Mouse (Mus musculus) heart, embryonic 16.5 days (tissue): ENCODE measurements around the gene Poldip2. TPM values are rescaled to one million over a fixed set of nuclear protein-coding genes. Genes with fewer than 3 reads are reported as not detected.

Source experiments
- ATAC-seq: fragments of 200-750 bp; cut with Nextera tagmentation; replicated peaks from 2 replicates; pipeline ENCODE4 v1.8.0; 2017; ENCODE audit warnings: moderate number of reproducible peaks; ENCODE audit not compliant: insufficient read depth, low FRiP score; ENCODE audit errors: extremely low read depth
- H3K27ac ChIP-seq: fragments of 300-500 bp; sonication (generic); 2 replicates; pipeline ENCODE4 v1.5.1; 2014; ENCODE audit warnings: mild to moderate bottlenecking, low read length, control low read depth, moderate library complexity
- H3K27me3 ChIP-seq: fragments of 300-500 bp; sonication (generic); 2 replicates; pipeline ENCODE4 v1.6.1; 2014; ENCODE audit warnings: low read length, mixed read lengths; ENCODE audit not compliant: control insufficient read depth, insufficient read depth
- H3K36me3 ChIP-seq: fragments of 300-500 bp; sonication (generic); 2 replicates; pipeline ENCODE4 v1.6.1; 2014; ENCODE audit not compliant: control insufficient read depth, insufficient read depth
- H3K4me1 ChIP-seq: fragments of 300-500 bp; sonication (generic); 2 replicates; pipeline ENCODE4 v1.6.1; 2014; ENCODE audit warnings: low read length, mixed read lengths; ENCODE audit not compliant: control insufficient read depth, insufficient read depth
- H3K4me2 ChIP-seq: fragments of 300-500 bp; sonication (generic); 2 replicates; pipeline ENCODE4 v1.6.1; 2014; ENCODE audit warnings: low read depth, mild to moderate bottlenecking, control low read depth, low read length
- H3K4me3 ChIP-seq: fragments of 300-500 bp; sonication (generic); 2 replicates; pipeline ENCODE4 v1.5.1; 2014; ENCODE audit warnings: mild to moderate bottlenecking, control low read depth, low read length
- H3K9ac ChIP-seq: fragments of 300-500 bp; sonication (generic); 2 replicates; pipeline ENCODE4 v1.6.1; 2014; ENCODE audit warnings: low read length, control low read depth
- H3K9me3 ChIP-seq: fragments of 300-500 bp; sonication (generic); replicated peaks from 2 replicates; pipeline ENCODE4 v1.6.1; 2016; ENCODE audit warnings: low read length; ENCODE audit not compliant: control insufficient read depth
- WGBS: fragments of 180-500 bp; shearing (Covaris S2); extraction: QIAGEN DNeasy Blood & Tissue Kit; methylation state at CpG from one replicate; pipeline ENCODE4 v1.1.7; 2014; 5-methylcytosine and 5-hydroxymethylcytosine counted together
- polyA plus RNA-seq: library from polyadenylated mRNA; unstranded; fragments of >200 nt; fragmentation: Nextera tagmentation; extraction: Ambion mirVana; gene quantifications from 2 replicates; pipeline ENCODE4 v1.2.1, GENCODE M21; 2015

Poldip2 gene
- 186 and 187 TPM in 2 replicates for polyA plus RNA-seq

GRCm38 (mm10) chr11:78512025-78512957 lies at the start of gene Poldip2, which contains the start of gene Tmem199:
Poldip2 (plus strand) TSS chr11:78512193.
Tmem199 (minus strand) TSS chr11:78512172.
- Histone ChIP-seq H3K9me3 (no peaks in the 10 kb centered on the region), H3K9ac (peak within 1 kb of the TSS; percentile 98), H3K27me3 (no peaks in the 10 kb centered on the region), H3K36me3 (peaks cover 27% of the 10 kb centered on the region), H3K4me1 (peaks cover 12% of the 10 kb centered on the region), H3K27ac (peak within 1 kb of the TSS; percentile 88), H3K4me2 (peak within 1 kb of the TSS; percentile 89), H3K4me3 (peak within 1 kb of the TSS; percentile 81)
- peak; percentile 96 for ATAC-seq
- WGBS: under 1% methylated on average over 67 of the region's 67 CpGs

GRCm38 (mm10) chr11:78462669-78463068 lies 49.3 kb upstream of the Poldip2 start:
- H3K9me3 ChIP-seq: no peaks in the 10 kb centered on the region
- no peak for ATAC-seq
- 85% methylated on average over 5 of the region's 5 CpGs for WGBS
- peaks cover 10% of the 10 kb centered on the region for H3K4me1 ChIP-seq
- no peaks in the 10 kb centered on the region for H3K36me3 ChIP-seq
- no peaks in the 10 kb centered on the region for H3K27me3 ChIP-seq
- no peak overlapping the region for H3K27ac ChIP-seq
- no peak overlapping the region for H3K9ac ChIP-seq
- H3K4me3 ChIP-seq: no peak overlapping the region
- H3K4me2 ChIP-seq: no peak overlapping the region

GRCm38 (mm10) chr11:78463286-78464036 lies 48.5 kb upstream of the Poldip2 start:
- no peak overlapping the region for H3K27ac ChIP-seq
- ATAC-seq: no peak
- H3K9ac ChIP-seq: no peak overlapping the region
- H3K36me3 ChIP-seq: no peaks in the 10 kb centered on the region
- H3K9me3 ChIP-seq: no peaks in the 10 kb centered on the region
- H3K4me2 ChIP-seq: no peak overlapping the region
- 46% methylated on average over 13 of the region's 13 CpGs for WGBS
- H3K27me3 ChIP-seq: no peaks in the 10 kb centered on the region
- H3K4me1 ChIP-seq: peaks cover 10% of the 10 kb centered on the region
- H3K4me3 ChIP-seq: no peak overlapping the region

GRCm38 (mm10) chr11:78465116-78465515 lies 46.9 kb upstream of the Poldip2 start:
- H3K27ac ChIP-seq: peak overlapping the region; percentile 93; the same call in 1 of the 2 replicates
- 45% methylated on average over 9 of the region's 9 CpGs for WGBS

GRCm38 (mm10) chr11:78465568-78466180 lies 46.3 kb upstream of the Poldip2 start, which contains the start of gene Slc46a1:
Slc46a1 (plus strand) TSS chr11:78465697.
- WGBS: under 1% methylated on average over 41 of the region's 41 CpGs
- ATAC-seq: peak; percentile 95
- Histone ChIP-seq H3K9ac (peak within 1 kb of the TSS; percentile 88), H3K27me3 (no peaks in the 10 kb centered on the region), H3K9me3 (no peaks in the 10 kb centered on the region), H3K4me3 (peak within 1 kb of the TSS; percentile 84), H3K4me2 (peak within 1 kb of the TSS; percentile 97), H3K36me3 (no peaks in the 10 kb centered on the region), H3K4me1 (peaks cover 10% of the 10 kb centered on the region), H3K27ac (peak within 1 kb of the TSS; percentile 93)

More at GRCm38 (mm10) chr11:78465116-78465515, 46.9 kb upstream of the Poldip2 start:
- Histone ChIP-seq H3K9ac (peak overlapping the region; percentile 88), H3K4me2 (peak overlapping the region; percentile 97), H3K4me3 (peak overlapping the region; percentile 84), H3K9me3 (no peaks in the 10 kb centered on the region), H3K4me1 (peaks cover 10% of the 10 kb centered on the region), H3K36me3 (no peaks in the 10 kb centered on the region), H3K27me3 (no peaks in the 10 kb centered on the region)
- ATAC-seq: no peak

- Histone ChIP-seq H3K4me1 (peaks cover 10% of the 10 kb centered on the region), H3K4me3 (peak overlapping the region; percentile 84), H3K36me3 (no peaks in the 10 kb centered on the region), H3K27me3 (no peaks in the 10 kb centered on the region), H3K27ac (peak overlapping the region; percentile 93), H3K9me3 (no peaks in the 10 kb centered on the region), H3K9ac (peak overlapping the region; percentile 88), H3K4me2 (peak overlapping the region; percentile 97)
- WGBS: 73% methylated on average over 23 of the region's 23 CpGs
- no peak for ATAC-seq
Observed at GRCm38 (mm10) chr11:78466242-78466912, 45.6 kb upstream of the Poldip2 start.

- Histone ChIP-seq H3K4me3 (no peak overlapping the region), H3K4me2 (no peak overlapping the region), H3K4me1 (peaks cover 10% of the 10 kb centered on the region), H3K9ac (no peak overlapping the region), H3K27me3 (no peaks in the 10 kb centered on the region), H3K27ac (no peak overlapping the region), H3K36me3 (no peaks in the 10 kb centered on the region), H3K9me3 (no peaks in the 10 kb centered on the region)
- WGBS: 67% methylated on average over 7 of the region's 7 CpGs
- ATAC-seq: no peak
Observed at GRCm38 (mm10) chr11:78467515-78467914, 44.5 kb upstream of the Poldip2 start.

- ATAC-seq: no peak
- Histone ChIP-seq H3K9ac (no peak overlapping the region), H3K27ac (no peak overlapping the region), H3K27me3 (no peaks in the 10 kb centered on the region), H3K4me2 (no peak overlapping the region), H3K9me3 (no peaks in the 10 kb centered on the region), H3K4me3 (no peak overlapping the region), H3K4me1 (peaks cover 10% of the 10 kb centered on the region), H3K36me3 (no peaks in the 10 kb centered on the region)
- WGBS: 45% methylated on average over 3 of the region's 3 CpGs
Observed at GRCm38 (mm10) chr11:78467932-78468331, 44.1 kb upstream of the Poldip2 start.
